Mouse (Mus musculus) urinary bladder, adult 18-20 months (tissue): ENCODE results near the gene Cel.
"Not testable (repeated sequence)": the region's sequence is repeated elsewhere in the genome, so short reads cannot be mapped to it uniquely, and the experiment has no call there.

Experiments used
- DNase-seq, 2 experiments: peaks; one replicate each; pipeline ENCODE4 v3.0.0; 2022; ENCODE audit warnings: low spot score in 2 of 2, mixed read lengths in 2 of 2

Cel gene

GRCm38 (mm10) chr2:28518231-28518630, 45.0 kb downstream of the Cel start:
- no peak for DNase-seq

GRCm38 (mm10) chr2:28517206-28517909, 45.8 kb downstream of the Cel start:
- peak; percentile 77 to 79 for DNase-seq

- DNase-seq, result peak; percentile 64 to 72
Measured at GRCm38 (mm10) chr2:28514489-28514888, 48.7 kb downstream of the Cel start.

- peak in 1 of 2 experiments; percentile 62 for DNase-seq
Measured at GRCm38 (mm10) chr2:28513431-28514370, 49.5 kb downstream of the Cel start.

- DNase-seq, result no peak
Measured at GRCm38 (mm10) chr2:28512798-28513401, 50.3 kb downstream of the Cel start, which contains the start of gene Ralgds. TSS of gene Ralgds (plus strand) at chr2:28513125.

GRCm38 (mm10) chr2:28511600-28511999, 51.6 kb downstream of the Cel start:
- not testable (repeated sequence) for DNase-seq

- DNase-seq, result no peak
Measured at GRCm38 (mm10) chr2:28506291-28506690, 56.9 kb downstream of the Cel start.

GRCm38 (mm10) chr2:28505795-28506194, 57.4 kb downstream of the Cel start, which contains the start of gene Gm10134:
TSS of gene Gm10134 (plus strand) at chr2:28506095.
- DNase-seq, result no peak
